Mouse (Mus musculus) cerebellum, adult 2 months (tissue): ENCODE data around the gene Ccr4. TPM values are rescaled to one million over a fixed set of nuclear protein-coding genes. Genes with fewer than 3 reads are reported as not detected.

ENCODE experiments used
- DNase-seq, 2 experiments: peaks; one replicate each; pipeline ENCODE4 v3.0.0; 2021
- H3K27ac ChIP-seq: fragments of 200-500 bp; 2 replicates; pipeline ENCODE4 v1.5.1; 2012; ENCODE audit warnings: low read length, control low read depth, inconsistent platforms; ENCODE audit not compliant: insufficient read depth
- H3K27me3 ChIP-seq: fragments of 200-500 bp; 2 replicates; pipeline ENCODE4 v1.6.1; 2012; ENCODE audit warnings: inconsistent platforms, mild to moderate bottlenecking, low read length, moderate library complexity; ENCODE audit not compliant: control insufficient read depth, insufficient read depth
- H3K4me1 ChIP-seq: fragments of 200-500 bp; 2 replicates; pipeline ENCODE4 v1.6.1; 2011; ENCODE audit warnings: low read length; ENCODE audit not compliant: control insufficient read depth, insufficient read depth
- H3K4me3 ChIP-seq: fragments of 200-500 bp; replicated peaks from 2 replicates; pipeline ENCODE3; 2011; ENCODE audit warnings: mild to moderate bottlenecking, low read depth, low read length, control low read depth; ENCODE audit not compliant: insufficient read depth
- CTCF ChIP-seq: fragments of 200-500 bp; IDR thresholded peaks from 2 replicates; pipeline ENCODE4 v1.5.1; 2011; ENCODE audit warnings: low read depth, mild to moderate bottlenecking, control low read depth, low read length, moderate library complexity, borderline replicate concordance; ENCODE audit not compliant: insufficient read depth
- POLR2A ChIP-seq: fragments of 200-500 bp; IDR thresholded peaks from 2 replicates; pipeline ENCODE4 v1.6.1; 2011; ENCODE audit warnings: low read length, control low read depth, borderline replicate concordance; ENCODE audit not compliant: insufficient read depth
- WGBS: fragments of 180-500 bp; shearing (Covaris S2); methylation state at CpG from one replicate; pipeline ENCODE4 v1.1.7; 2018; 5-methylcytosine and 5-hydroxymethylcytosine counted together
- polyA plus RNA-seq: library from polyadenylated mRNA; depleted of rRNA; stranded (reverse); fragments of >200 nt; gene quantifications from 2 replicates; pipeline ENCODE4 v1.2.3, GENCODE M21; 2012; rRNA removed

Ccr4 gene
- polyA plus RNA-seq, 1 experiment, result not detected

- WGBS, result 94% methylated on average over 8 of the region's 8 CpGs
- H3K27ac ChIP-seq, result no peak overlapping the region
- TF ChIP-seq POLR2A (no peak), CTCF (no peak)
- H3K27me3 ChIP-seq, result no peaks in the 10 kb centered on the region
- H3K4me3 ChIP-seq, result no peak overlapping the region
- DNase-seq, result no peak
- no peaks in the 10 kb centered on the region for H3K4me1 ChIP-seq
Observed at GRCm38 (mm10) chr9:114443351-114443750, 61.4 kb downstream of the Ccr4 start.

GRCm38 (mm10) chr9:114442893-114443292 is 61.8 kb downstream of the Ccr4 start:
- WGBS, result 80% methylated on average over 9 of the region's 9 CpGs
- no peak for TF ChIP-seq POLR2A
- TF ChIP-seq CTCF, result no peak
- H3K27me3 ChIP-seq, result no peaks in the 10 kb centered on the region
- H3K4me3 ChIP-seq, result no peak overlapping the region
- no peaks in the 10 kb centered on the region for H3K4me1 ChIP-seq
- H3K27ac ChIP-seq, result no peak overlapping the region
- no peak for DNase-seq

DNA sequence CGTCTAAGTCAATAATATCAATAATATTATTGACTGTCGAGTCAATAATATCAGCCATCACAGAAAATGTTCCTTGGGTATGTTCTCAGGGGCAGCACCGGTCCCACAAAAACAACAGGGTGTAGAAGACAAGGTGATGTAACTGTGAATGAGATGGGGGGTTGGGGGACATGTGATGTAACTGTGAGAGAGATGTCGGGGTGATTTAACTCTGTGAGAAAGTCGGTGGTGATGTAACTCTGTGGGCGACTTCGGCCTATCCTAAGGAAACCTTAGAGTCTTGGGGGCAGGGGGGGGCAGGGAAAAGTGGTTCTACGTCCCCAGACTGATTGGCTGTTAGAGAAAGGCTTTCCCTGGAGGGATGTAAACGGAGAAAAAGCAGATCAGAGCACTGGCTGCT is 62.5 kb downstream of the Ccr4 start:
- WGBS, result 97% methylated on average over 9 of the region's 9 CpGs
- Histone ChIP-seq H3K4me1 (no peaks in the 10 kb centered on the region), H3K4me3 (no peak overlapping the region), H3K27me3 (no peaks in the 10 kb centered on the region), H3K27ac (no peak overlapping the region)
- no peak for TF ChIP-seq POLR2A
- no peak for TF ChIP-seq CTCF
- DNase-seq, result no peak

- Histone ChIP-seq H3K4me1 (no peaks in the 10 kb centered on the region), H3K4me3 (no peak overlapping the region), H3K27me3 (no peaks in the 10 kb centered on the region), H3K27ac (no peak overlapping the region)
- 90% methylated on average over 10 of the region's 10 CpGs for WGBS
- TF ChIP-seq POLR2A (no peak), CTCF (no peak)
- no peak for DNase-seq
Observed at GRCm38 (mm10) chr9:114440548-114440947, 64.2 kb downstream of the Ccr4 start.

Other genes starting within 250 kb of the Ccr4 start
- gene Bcl2a1c, start 174.8 kb downstream of the Ccr4 start, polyA plus RNA-seq, result not detected in 2 replicates
- gene Crtap, start 114.2 kb downstream of the Ccr4 start, polyA plus RNA-seq, result 12.9 and 13.1 TPM in 2 replicates
- gene Glb1, start 103.8 kb downstream of the Ccr4 start, polyA plus RNA-seq, result 22.2 and 23.0 TPM in 2 replicates
- gene Tmppe, start 103.8 kb downstream of the Ccr4 start, polyA plus RNA-seq, result 4.1 and 4.5 TPM in 2 replicates
- not detected in 2 replicates for gene C130032M10Rik, start 10.8 kb upstream of the Ccr4 start, polyA plus RNA-seq
- gene Trim71, start 59.5 kb upstream of the Ccr4 start, polyA plus RNA-seq, result 0.03 and 0.05 TPM in 2 replicates
- 69.7 and 70.9 TPM in 2 replicates for gene Cnot10, start 135.3 kb upstream of the Ccr4 start, polyA plus RNA-seq
- gene Dync1li1, start 183.9 kb upstream of the Ccr4 start, polyA plus RNA-seq, result 64.9 and 67.0 TPM in 2 replicates
- 14.6 and 15.2 TPM in 2 replicates for gene Cmtm6, start 226.2 kb upstream of the Ccr4 start, polyA plus RNA-seq